9 mouse cellular contexts compared by ENCODE assay signal in the genomic region with DNA sequence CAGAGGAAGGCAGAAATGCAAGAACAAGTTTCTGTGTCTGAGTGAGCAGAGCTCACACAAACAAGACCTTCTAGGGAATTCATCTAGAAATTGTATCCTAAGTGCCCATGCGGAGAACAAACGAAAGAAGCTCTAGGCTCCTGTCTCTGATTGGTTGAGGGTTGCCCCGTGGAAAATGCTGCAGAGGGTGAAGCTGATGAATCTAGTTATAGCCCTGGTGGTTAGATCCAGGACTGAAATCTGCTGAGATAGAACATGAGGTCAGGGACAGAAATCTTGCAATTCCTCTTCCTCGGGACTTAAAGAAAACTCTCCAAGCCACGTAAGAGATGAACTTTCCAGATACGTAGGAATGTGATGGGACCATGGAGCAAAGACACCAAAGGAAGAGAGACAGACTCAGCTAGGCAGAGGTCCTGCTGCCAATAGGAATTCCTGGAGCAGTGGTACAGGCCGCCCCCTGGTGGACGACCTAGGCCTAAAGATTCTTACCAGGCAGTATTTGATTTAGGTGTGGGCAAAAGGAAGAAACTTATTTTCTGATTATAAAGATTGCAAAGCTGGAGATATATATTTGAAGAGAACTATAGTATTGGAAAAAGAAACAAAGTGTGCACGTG. TPM values are rescaled to one million over a fixed set of nuclear protein-coding genes. Genes with fewer than 3 reads are reported as not detected.
A peak's percentile ranks its signal among the peaks of the same experiment; 100 is the strongest.
DNase-seq lines count a peak whose midpoint lies in the region; ATAC-seq and TF ChIP-seq lines count a peak whose summit lies in the region.
"Had no signal": no experiment of that assay in that cellular context is flagged by ENCODE, and none has a peak within 500 bp of the region (broad histone marks: within the 10 kb centered on the region; RNA-seq: fewer than 3 reads in every experiment).

No protein-coding gene starts in this region.

- no peak overlapping the region for H3K9ac ChIP-seq in heart, embryonic 12.5 days
- H3K9ac ChIP-seq in stomach, postnatal 0 days (ENCODE audit: low read length), result no peak overlapping the region
- H3K9ac ChIP-seq: neural tube, embryonic 12.5 days had no signal

- no peak for ATAC-seq in heart, embryonic 12.5 days (ENCODE audit: insufficient number of reproducible peaks, low FRiP score)
- no peak for ATAC-seq in stomach, postnatal 0 days (ENCODE audit: low FRiP score, low TSS enrichment)

- no peaks in the 10 kb centered on the region for H3K36me3 ChIP-seq in heart, embryonic 12.5 days
- no peaks in the 10 kb centered on the region for H3K36me3 ChIP-seq in embryonic facial prominence, embryonic 10.5 days (replicated peaks)
- no peaks in the 10 kb centered on the region for H3K36me3 ChIP-seq in stomach, postnatal 0 days (ENCODE audit: control insufficient read depth, insufficient read depth, low read length)
- H3K36me3 ChIP-seq: neural tube, embryonic 12.5 days had no signal

- H3K4me3 ChIP-seq in heart, embryonic 12.5 days, result no peak overlapping the region
- H3K4me3 ChIP-seq in embryonic facial prominence, embryonic 10.5 days, result no peak overlapping the region
- no peak overlapping the region for H3K4me3 ChIP-seq in stomach, postnatal 0 days (ENCODE audit: low read depth, low read length)
- H3K4me3 ChIP-seq: neural tube, embryonic 12.5 days had no signal

- no peak overlapping the region for H3K4me2 ChIP-seq in heart, embryonic 12.5 days
- no peak overlapping the region for H3K4me2 ChIP-seq in stomach, postnatal 0 days (replicated peaks; ENCODE audit: low read depth)
- H3K4me2 ChIP-seq: neural tube, embryonic 12.5 days had no signal

- DNase-seq in heart, adult 11 months, result peak; percentile 94
- peak; percentile 85 for DNase-seq in adrenal gland, postnatal 25 days
- peak; percentile 82 for DNase-seq in embryonic facial prominence, embryonic 10.5 days (ENCODE audit: low spot score)
- peak; percentile 16 for DNase-seq in heart, postnatal 25 days (ENCODE audit: low spot score)
- DNase-seq in left cerebral cortex, adult 8-10 months (ENCODE audit: low spot score in 2 of 2), result peak; percentile 38 to 71
- DNase-seq in naive thymus-derived CD4-positive, alpha-beta T cell, adult 2 months (ENCODE audit: low read depth), result peak; percentile 64
- DNase-seq in stomach, postnatal 0 days (ENCODE audit: low spot score), result peak; percentile 89

- H3K27me3 ChIP-seq in heart, embryonic 12.5 days (replicated peaks), result peaks cover 7% of the 10 kb centered on the region; the same call in 1 of the 2 replicates
- H3K27me3 ChIP-seq in embryonic facial prominence, embryonic 10.5 days (replicated peaks; ENCODE audit: low read depth, poor library complexity, severe bottlenecking), result 0 out of 2 replicates have a peak, but pooled peaks cover 13% of the 10 kb centered on the region
- no peaks in the 10 kb centered on the region for H3K27me3 ChIP-seq in stomach, postnatal 0 days (ENCODE audit: control insufficient read depth, insufficient read depth, low read length)
- H3K27me3 ChIP-seq: neural tube, embryonic 12.5 days had no signal

- H3K27ac ChIP-seq in heart, embryonic 12.5 days (ENCODE audit: poor library complexity, severe bottlenecking), result no peak overlapping the region
- no peak overlapping the region for H3K27ac ChIP-seq in embryonic facial prominence, embryonic 10.5 days (replicated peaks)
- H3K27ac ChIP-seq in stomach, postnatal 0 days (replicated peaks), result no peak overlapping the region
- H3K27ac ChIP-seq: neural tube, embryonic 12.5 days had no signal

- no peaks in the 10 kb centered on the region for H3K9me3 ChIP-seq in heart, embryonic 12.5 days (replicated peaks)
- no peaks in the 10 kb centered on the region for H3K9me3 ChIP-seq in embryonic facial prominence, embryonic 10.5 days
- H3K9me3 ChIP-seq in stomach, postnatal 0 days (ENCODE audit: control insufficient read depth, low read length), result no peaks in the 10 kb centered on the region
- H3K9me3 ChIP-seq: neural tube, embryonic 12.5 days had no signal

- no peak for TF ChIP-seq EP300 in stomach, postnatal 0 days (optimal IDR thresholded peaks at IDR 0.05)

- H3K4me1 ChIP-seq in heart, embryonic 12.5 days (replicated peaks), result peaks cover 9% of the 10 kb centered on the region
- peaks cover 9% of the 10 kb centered on the region for H3K4me1 ChIP-seq in embryonic facial prominence, embryonic 10.5 days
- H3K4me1 ChIP-seq in stomach, postnatal 0 days (replicated peaks; ENCODE audit: control insufficient read depth, insufficient read depth), result no peaks in the 10 kb centered on the region

- 20% methylated on average over 9 of the region's 9 CpGs for WGBS in heart, embryonic 12.5 days
- WGBS in embryonic facial prominence, embryonic 10.5 days, result 23% methylated on average over 9 of the region's 9 CpGs
- 17% methylated on average over 9 of the region's 9 CpGs for WGBS in stomach, postnatal 0 days

- TF ChIP-seq CTCF in stomach, postnatal 0 days (IDR thresholded peaks at IDR 0.05; ENCODE audit: low read depth), result peak; percentile 90

- intact Hi-C loops in heart, postnatal 25 days (cut with DNase I), result loop anchor here (5.0 to 10.0 kb wide), 3 partner anchors 201 to 619 kb away; no protein-coding TSS in a partner anchor

RNA-seq across cellular contexts. Expression of gene Pla2g10, which starts 2.8 kb away (rescaled TPM):
- polyA plus RNA-seq in heart, embryonic 12.5 days (2016; fragmentation: Nextera tagmentation; extraction: Ambion mirVana), result 0.18 TPM in 1 of 2 replicates, not detected in the other
- not detected in 2 replicates for total RNA-seq in adrenal gland, postnatal 25 days (2021)
- polyA plus RNA-seq in embryonic facial prominence, embryonic 10.5 days (2016; fragmentation: Nextera tagmentation; extraction: Ambion mirVana), result 0.31 TPM in 1 of 2 replicates, not detected in the other
- not detected for total RNA-seq in heart, postnatal 25 days (2021)
- total RNA-seq in left cerebral cortex, adult 8-10 months (2022), result not detected
- 142 and 153 TPM in 2 replicates for polyA plus RNA-seq in stomach, postnatal 0 days (2015; fragmentation: Nextera tagmentation; extraction: Ambion mirVana)

RNA-seq across cellular contexts. Expression of gene Rrn3, which starts 46.9 kb away (rescaled TPM):
- polyA plus RNA-seq in heart, embryonic 12.5 days (2016; fragmentation: Nextera tagmentation; extraction: Ambion mirVana), result 61.0 and 63.6 TPM in 2 replicates
- total RNA-seq in adrenal gland, postnatal 25 days (2021), result 48.6 and 50.0 TPM in 2 replicates
- 99.0 and 99.1 TPM in 2 replicates for polyA plus RNA-seq in embryonic facial prominence, embryonic 10.5 days (2016; fragmentation: Nextera tagmentation; extraction: Ambion mirVana)
- 10 to 100 TPM; 37.5 to 38.3 TPM for total RNA-seq in heart, postnatal 25 days (2021)
- total RNA-seq in left cerebral cortex, adult 8-10 months (2022), result 10 to 100 TPM; 47.7 to 52.9 (median 50.2) TPM
- polyA plus RNA-seq in stomach, postnatal 0 days (2015; fragmentation: Nextera tagmentation; extraction: Ambion mirVana), result 33.9 and 34.5 TPM in 2 replicates

Comparison
In these comparisons a context has a peak if more than half of its experiments do, and no peak if none do; other contexts are left out.
1. DNase-seq: peak in every context shown above with its lines; median percentile 94 in heart, adult 11 months; 89 in stomach, postnatal 0 days; 85 in adrenal gland, postnatal 25 days; 82 in embryonic facial prominence, embryonic 10.5 days; 64 in naive thymus-derived CD4-positive, alpha-beta T cell, adult 2 months; 54 in left cerebral cortex, adult 8-10 months; 16 in heart, postnatal 25 days.